Mouse (Mus musculus): ENCODE data around the gene Hoxa4. TPM values are rescaled to one million over a fixed set of nuclear protein-coding genes. Genes with fewer than 3 reads are reported as not detected.

Gene Hoxa4
- 1.6 and 1.8 TPM in 2 replicates for polyA plus RNA-seq (2016; fragmentation: Nextera tagmentation; extraction: Ambion mirVana)

DNA sequence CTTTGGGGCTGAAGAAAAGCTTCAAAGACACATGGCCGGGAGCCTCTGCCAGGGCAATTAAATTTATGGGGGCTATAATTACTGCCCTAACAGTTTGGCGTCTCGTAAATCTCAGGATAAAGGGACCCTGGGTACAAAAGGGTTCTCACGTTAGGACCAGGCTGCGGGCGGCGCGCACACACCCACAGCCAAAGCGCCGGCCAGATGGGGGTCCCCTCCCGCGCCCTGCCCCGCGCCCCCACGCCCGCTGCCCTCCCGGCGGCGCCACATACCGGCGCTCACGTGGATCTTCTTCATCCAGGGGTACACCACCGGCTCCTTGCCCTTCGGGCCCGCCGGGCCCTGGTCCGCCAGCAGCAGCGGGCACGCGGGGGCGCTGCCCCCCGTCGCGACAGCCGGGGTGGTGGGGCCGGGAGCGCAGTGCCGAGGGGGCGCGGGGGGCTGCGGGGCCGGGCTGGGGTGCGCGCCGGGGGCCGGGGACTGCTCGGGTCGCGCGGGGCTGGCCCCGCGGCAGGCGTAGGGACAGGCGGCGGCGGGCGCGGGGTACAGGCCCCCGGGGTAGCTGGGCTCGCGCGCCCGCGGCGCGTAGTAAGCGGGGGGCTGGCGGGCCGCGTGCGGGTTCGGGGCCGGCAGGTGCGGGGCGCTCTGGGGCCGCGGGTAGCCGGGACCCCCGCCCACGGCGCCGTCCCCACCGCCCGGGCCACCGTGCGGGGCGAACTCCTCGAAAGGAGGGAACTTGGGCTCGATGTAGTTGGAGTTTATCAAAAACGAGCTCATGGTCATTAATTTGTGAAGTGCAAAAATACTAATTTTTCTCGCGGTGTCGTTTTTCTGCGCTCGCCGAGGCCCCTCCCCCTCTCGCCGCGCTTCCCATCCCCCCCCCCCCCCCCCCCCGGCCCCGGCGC lies at the start of gene Hoxa4:
Gene Hoxa4 (minus strand): TSS at position 848 of the 905 bp plus-strand sequence.
- H3K4me1 ChIP-seq: peaks cover 92% of the 10 kb centered on the region
- peaks cover 82% of the 10 kb centered on the region for H3K27me3 ChIP-seq (ENCODE audit: low read depth, poor library complexity, severe bottlenecking)
- 1% methylated on average over 87 of the region's 102 CpGs for WGBS
- peak within 1 kb of the TSS; percentile 92 for H3K27ac ChIP-seq
- H3K9me3 ChIP-seq (replicated peaks): no peaks in the 10 kb centered on the region
- H3K36me3 ChIP-seq: peaks cover 34% of the 10 kb centered on the region
- H3K4me3 ChIP-seq: peak within 1 kb of the TSS; percentile 66
- peak; percentile 76 for DNase-seq (ENCODE audit: low spot score)

DNA sequence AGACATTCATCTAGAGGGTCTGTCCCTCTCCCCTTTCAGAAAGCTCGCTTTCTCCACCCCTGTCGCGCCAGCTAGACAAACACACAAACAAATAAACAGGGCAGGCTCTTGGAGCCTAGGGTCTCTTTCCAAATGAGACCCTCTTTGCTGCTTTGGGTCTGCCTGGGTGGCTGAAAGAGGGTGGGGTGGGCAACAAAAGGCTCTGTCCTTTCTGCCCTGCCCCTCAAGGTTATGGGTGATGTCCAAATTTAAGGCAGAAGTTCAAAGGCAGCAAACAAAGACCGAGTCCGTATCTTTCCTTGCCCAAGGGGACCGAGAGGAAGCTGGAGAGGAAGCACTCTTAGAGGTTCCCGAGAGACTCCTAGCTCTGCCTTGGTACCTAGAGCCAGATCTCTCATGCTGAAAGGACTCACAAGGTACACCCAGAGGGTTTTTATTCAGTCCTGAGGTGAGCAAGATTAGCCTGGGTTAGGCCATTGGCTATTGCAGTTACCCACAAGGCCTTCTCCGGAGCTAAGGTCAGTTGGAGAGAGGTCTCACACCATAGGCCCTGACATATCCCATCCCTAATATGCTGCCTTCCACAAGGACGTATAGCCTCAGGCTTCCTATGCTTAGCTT lies 49.6 kb upstream of the Hoxa4 start:
- 2% methylated on average over 9 of the region's 9 CpGs for WGBS
- H3K27me3 ChIP-seq (ENCODE audit: low read depth, poor library complexity, severe bottlenecking): peaks cover 73% of the 10 kb centered on the region

DNA sequence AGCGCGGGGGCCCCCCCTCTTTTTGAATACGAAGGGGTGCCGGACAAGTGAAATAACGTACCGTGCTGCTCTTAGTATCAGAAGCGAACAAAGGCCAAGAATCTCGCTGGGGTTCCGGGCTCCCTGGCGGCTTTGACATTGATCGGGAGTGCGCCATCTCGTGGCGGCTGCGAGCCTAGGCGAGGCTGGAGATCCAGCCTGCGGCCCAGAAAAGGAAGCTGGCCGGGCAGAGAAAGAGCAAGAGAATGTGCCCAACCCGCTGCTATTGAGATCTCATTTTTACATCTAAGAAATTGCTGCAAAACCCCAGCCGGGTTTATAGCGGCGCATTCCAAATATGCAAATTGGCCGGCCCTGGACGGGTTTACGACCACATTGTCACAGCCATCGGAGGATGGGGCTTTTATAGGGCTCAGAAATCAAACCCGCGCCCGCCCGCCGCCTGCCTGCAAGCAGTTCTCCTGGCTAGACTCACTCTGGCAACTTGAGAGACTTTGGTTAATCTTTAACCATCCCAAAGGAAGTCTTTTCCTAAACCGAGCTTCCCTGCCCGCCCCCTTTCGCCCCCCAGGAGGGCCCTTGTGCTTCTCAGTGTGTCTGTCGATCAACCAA lies 48.9 kb upstream of the Hoxa4 start, which contains the start of gene Hoxa10:
Gene Hoxa10 (minus strand): TSS at position 466 of the 612 bp plus-strand sequence.
- under 1% methylated on average over 35 of the region's 35 CpGs for WGBS
- no peaks in the 10 kb centered on the region for H3K9me3 ChIP-seq (replicated peaks)
- DNase-seq (ENCODE audit: low spot score): peak; percentile 96
- peak within 1 kb of the TSS; percentile 99 for H3K27ac ChIP-seq
- H3K4me1 ChIP-seq: peaks cover 52% of the 10 kb centered on the region
- H3K36me3 ChIP-seq: peaks cover 40% of the 10 kb centered on the region
- H3K27me3 ChIP-seq (ENCODE audit: low read depth, poor library complexity, severe bottlenecking): peaks cover 73% of the 10 kb centered on the region
- H3K4me3 ChIP-seq: peak within 1 kb of the TSS; percentile 90

More for the DNA sequence above, 49.6 kb upstream of the Hoxa4 start:
- Histone ChIP-seq H3K9me3 (replicated peaks) (no peaks in the 10 kb centered on the region), H3K36me3 (peaks cover 36% of the 10 kb centered on the region), H3K27ac (peak overlapping the region; percentile 99), H3K4me3 (peak overlapping the region; percentile 90), H3K4me1 (peaks cover 51% of the 10 kb centered on the region)
- DNase-seq (ENCODE audit: low spot score): no peak

DNA sequence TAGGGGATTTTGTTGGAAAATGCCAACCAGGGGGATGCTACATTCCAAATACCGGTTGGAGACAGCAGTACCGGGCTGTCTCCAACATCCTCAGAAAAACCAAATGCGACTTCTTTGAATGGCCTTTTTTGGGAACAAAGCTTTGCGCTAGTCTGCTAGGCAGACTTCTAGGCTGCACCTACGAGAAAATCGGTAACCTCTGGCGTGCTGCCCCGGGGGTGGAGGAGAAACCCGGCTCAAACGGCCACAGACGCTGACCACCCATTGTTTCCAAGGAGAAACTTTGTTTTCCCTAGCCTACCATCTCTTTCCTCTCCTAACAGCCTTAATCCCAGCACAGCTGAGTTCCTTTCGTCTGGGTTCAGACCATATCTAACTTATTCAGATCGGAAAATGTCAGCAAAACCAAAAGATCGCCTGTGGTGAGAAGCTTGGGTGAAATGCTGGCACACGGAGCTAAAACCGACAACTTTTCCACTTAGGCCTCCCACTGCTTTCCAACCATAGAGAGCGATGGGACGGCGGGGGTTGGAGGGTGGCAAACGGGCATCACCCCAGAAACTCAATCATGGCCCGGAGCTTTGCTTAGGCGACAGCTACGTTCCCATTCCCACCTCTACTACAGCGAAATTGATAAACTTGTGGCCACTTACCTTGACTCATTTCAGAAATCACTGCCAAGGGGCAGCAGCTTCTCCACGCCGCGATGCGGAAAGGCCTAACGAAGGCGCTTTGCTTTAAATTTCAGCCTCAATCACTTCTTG lies 48.3 kb upstream of the Hoxa4 start:
- peaks cover 72% of the 10 kb centered on the region for H3K27me3 ChIP-seq (ENCODE audit: low read depth, poor library complexity, severe bottlenecking)
- peak overlapping the region; percentile 90 for H3K4me3 ChIP-seq
- H3K9me3 ChIP-seq (replicated peaks): no peaks in the 10 kb centered on the region
- WGBS: under 1% methylated on average over 30 of the region's 30 CpGs
- peaks cover 40% of the 10 kb centered on the region for H3K36me3 ChIP-seq
- no peak for DNase-seq (ENCODE audit: low spot score)
- H3K27ac ChIP-seq: peak overlapping the region; percentile 99
- peaks cover 52% of the 10 kb centered on the region for H3K4me1 ChIP-seq

DNA sequence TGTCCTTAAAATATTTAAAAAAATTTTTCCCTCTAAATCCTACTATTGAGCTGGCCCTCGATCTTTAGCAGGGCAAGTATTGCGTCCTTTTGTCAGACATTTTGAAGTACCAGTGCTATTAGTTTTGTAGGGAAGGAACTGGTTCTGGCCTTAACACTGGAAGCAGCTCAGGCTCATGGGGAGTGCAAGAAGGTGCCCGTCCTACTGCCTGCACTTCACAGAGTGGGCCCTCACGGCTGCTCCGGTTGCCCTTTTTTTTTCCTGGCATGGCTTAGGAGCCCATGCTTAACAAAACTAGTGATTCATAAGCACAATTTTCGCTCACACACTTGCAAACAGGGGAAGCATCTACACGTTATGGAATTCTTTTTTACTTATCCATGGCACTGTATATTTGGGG lies 47.4 kb upstream of the Hoxa4 start:
- peak overlapping the region; percentile 99 for H3K27ac ChIP-seq
- H3K36me3 ChIP-seq: peaks cover 47% of the 10 kb centered on the region
- H3K9me3 ChIP-seq (replicated peaks): no peaks in the 10 kb centered on the region
- H3K4me1 ChIP-seq: peaks cover 60% of the 10 kb centered on the region
- peak overlapping the region; percentile 90 for H3K4me3 ChIP-seq
- H3K27me3 ChIP-seq (ENCODE audit: low read depth, poor library complexity, severe bottlenecking): peaks cover 80% of the 10 kb centered on the region
- DNase-seq (ENCODE audit: low spot score): no peak
- WGBS: under 1% methylated on average over 7 of the region's 7 CpGs

DNA sequence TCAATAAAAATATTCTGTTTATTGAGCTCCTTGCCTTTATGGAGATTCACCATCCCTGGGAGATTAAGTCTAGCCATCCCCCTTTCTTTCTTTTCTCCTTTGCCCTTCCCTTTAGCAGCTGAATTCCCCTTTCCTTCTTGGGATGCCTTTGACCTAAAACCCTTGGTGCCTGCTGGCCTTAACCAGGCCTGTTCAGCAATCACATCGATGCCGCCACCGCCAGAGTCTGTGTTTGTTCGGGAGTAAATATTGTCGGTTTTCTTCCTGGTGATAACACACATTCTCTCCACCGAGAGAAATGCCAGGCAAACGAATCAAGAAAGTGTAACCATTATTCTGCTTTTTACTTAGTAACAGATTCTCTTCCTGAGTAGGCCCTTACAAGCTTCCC lies 46.6 kb upstream of the Hoxa4 start:
- Histone ChIP-seq H3K27ac (peak overlapping the region; percentile 99), H3K27me3 (ENCODE audit: low read depth, poor library complexity, severe bottlenecking) (peaks cover 79% of the 10 kb centered on the region), H3K36me3 (peaks cover 47% of the 10 kb centered on the region), H3K4me1 (peaks cover 54% of the 10 kb centered on the region), H3K9me3 (replicated peaks) (no peaks in the 10 kb centered on the region), H3K4me3 (peak overlapping the region; percentile 90)
- DNase-seq (ENCODE audit: low spot score): no peak
- WGBS: 1% methylated on average over 7 of the region's 7 CpGs

DNA sequence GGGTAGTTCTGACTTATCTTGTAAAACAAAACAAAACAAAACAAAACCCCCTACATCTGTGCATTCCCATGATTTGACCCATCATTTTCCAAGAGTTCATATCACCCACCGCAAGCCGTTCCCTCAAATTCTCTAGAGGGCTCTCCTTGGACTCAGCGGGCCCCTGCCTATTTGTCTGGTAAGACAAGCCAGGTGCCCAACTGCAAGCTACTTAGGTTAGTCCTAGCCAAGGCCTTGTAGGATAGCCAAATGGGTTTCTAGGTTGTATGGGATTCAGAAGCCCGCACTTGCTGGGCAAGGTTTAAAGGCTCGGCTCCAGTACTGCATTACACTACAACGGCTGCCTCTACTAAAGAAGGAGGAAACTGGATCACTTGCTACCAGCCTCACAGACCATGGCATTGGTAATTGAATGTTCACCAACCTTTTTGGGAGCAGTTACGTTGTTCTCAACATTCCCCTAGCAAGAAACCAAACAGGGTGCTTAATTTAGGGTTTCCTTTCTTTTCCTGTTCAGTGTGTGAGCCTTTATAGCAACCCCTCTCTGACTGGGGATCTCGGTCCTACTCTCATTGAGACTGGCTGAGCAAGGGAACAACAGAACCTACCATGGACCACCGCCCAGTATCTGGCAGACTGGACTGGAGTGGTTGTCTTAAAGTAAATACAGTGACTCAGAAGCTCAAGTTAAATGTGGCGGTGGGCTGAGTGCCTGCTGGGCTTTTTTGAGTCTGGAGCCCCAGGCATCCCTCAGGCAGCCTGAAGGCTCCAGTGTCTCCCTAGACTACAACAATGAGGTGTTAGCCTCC lies 46.0 kb upstream of the Hoxa4 start:
- peak overlapping the region; percentile 99 for H3K27ac ChIP-seq
- H3K27me3 ChIP-seq (ENCODE audit: low read depth, poor library complexity, severe bottlenecking): peaks cover 73% of the 10 kb centered on the region

DNA sequence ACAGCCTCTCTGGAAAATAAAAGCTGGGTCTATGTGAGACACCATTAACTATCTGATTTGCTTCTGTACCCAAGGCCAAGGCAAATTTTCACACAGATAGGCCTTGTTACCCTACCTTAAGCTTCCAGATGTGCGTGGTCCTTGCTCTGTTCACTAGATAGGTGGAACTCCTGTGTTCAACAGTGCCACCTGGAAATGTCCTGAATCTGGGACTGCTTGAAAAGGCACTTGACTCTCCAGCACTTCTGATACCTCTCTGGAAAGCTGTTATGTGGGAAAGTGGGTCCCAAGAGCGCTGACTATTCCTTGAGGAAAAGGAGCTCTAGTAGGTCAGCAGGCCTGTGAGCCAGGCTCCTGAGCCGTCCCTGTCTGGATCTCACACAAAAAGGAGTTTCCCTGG lies 45.3 kb upstream of the Hoxa4 start:
- peaks cover 42% of the 10 kb centered on the region for H3K4me1 ChIP-seq
- WGBS: 9% methylated on average over 3 of the region's 3 CpGs
- H3K4me3 ChIP-seq: peak overlapping the region; percentile 90
- DNase-seq (ENCODE audit: low spot score): no peak
- peak overlapping the region; percentile 99 for H3K27ac ChIP-seq
- H3K9me3 ChIP-seq (replicated peaks): no peaks in the 10 kb centered on the region
- H3K36me3 ChIP-seq: peaks cover 51% of the 10 kb centered on the region
- peaks cover 67% of the 10 kb centered on the region for H3K27me3 ChIP-seq (ENCODE audit: low read depth, poor library complexity, severe bottlenecking)

More for the DNA sequence above, 46.0 kb upstream of the Hoxa4 start:
- Histone ChIP-seq H3K9me3 (replicated peaks) (no peaks in the 10 kb centered on the region), H3K4me1 (peaks cover 48% of the 10 kb centered on the region), H3K36me3 (peaks cover 47% of the 10 kb centered on the region), H3K4me3 (peak overlapping the region; percentile 90)
- 6% methylated on average over 10 of the region's 10 CpGs for WGBS
- DNase-seq (ENCODE audit: low spot score): no peak

DNA sequence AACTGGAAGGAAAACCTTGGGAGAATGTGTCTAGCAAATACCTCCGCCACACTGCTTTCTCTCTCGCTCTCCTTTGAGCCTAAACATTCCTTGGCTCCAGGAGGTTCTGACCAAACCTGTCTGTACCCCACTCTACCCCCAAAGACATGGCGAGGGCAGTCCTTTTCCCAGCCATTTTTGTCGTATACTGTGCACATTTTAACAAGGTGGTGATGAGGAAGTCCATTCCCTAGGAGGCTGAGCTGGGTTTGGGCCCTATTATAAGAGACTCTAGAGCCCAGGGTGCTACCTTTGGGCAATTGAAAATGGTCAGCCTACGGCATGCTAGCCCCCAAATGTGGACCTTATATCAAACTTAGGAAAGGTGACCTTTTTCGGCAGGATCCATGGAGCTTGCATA lies 44.3 kb upstream of the Hoxa4 start:
- H3K9me3 ChIP-seq (replicated peaks): no peaks in the 10 kb centered on the region
- H3K4me3 ChIP-seq: peak overlapping the region; percentile 90
- WGBS: 14% methylated on average over 6 of the region's 6 CpGs
- peaks cover 58% of the 10 kb centered on the region for H3K27me3 ChIP-seq (ENCODE audit: low read depth, poor library complexity, severe bottlenecking)
- peak overlapping the region; percentile 99 for H3K27ac ChIP-seq
- peaks cover 33% of the 10 kb centered on the region for H3K4me1 ChIP-seq
- peaks cover 56% of the 10 kb centered on the region for H3K36me3 ChIP-seq
- no peak for DNase-seq (ENCODE audit: low spot score)

DNA sequence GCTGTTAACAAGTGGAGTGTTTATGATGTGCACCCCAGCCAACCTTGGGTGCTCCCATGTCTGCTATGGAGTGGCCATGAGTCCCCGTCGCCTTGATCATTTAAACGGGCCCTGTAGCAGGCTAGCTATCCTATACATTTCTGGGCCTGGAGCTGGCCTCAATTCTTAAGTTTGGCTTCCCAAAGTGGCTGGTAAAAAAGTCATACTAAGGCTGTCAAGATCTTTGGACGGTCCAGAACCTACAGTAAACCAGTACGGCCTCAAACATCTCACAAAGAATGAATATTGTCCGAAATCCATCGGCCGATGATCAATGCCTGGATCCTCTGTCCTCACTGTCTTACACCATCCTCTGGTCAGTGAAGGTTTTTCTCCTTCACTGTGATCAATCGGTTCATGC lies 43.7 kb upstream of the Hoxa4 start:
- Histone ChIP-seq H3K4me1 (peaks cover 32% of the 10 kb centered on the region), H3K27me3 (ENCODE audit: low read depth, poor library complexity, severe bottlenecking) (peaks cover 56% of the 10 kb centered on the region), H3K36me3 (peaks cover 62% of the 10 kb centered on the region), H3K9me3 (replicated peaks) (no peaks in the 10 kb centered on the region), H3K27ac (peak overlapping the region; percentile 99), H3K4me3 (peak overlapping the region; percentile 90)
- no peak for DNase-seq (ENCODE audit: low spot score)
- WGBS: 22% methylated on average over 9 of the region's 9 CpGs

DNA sequence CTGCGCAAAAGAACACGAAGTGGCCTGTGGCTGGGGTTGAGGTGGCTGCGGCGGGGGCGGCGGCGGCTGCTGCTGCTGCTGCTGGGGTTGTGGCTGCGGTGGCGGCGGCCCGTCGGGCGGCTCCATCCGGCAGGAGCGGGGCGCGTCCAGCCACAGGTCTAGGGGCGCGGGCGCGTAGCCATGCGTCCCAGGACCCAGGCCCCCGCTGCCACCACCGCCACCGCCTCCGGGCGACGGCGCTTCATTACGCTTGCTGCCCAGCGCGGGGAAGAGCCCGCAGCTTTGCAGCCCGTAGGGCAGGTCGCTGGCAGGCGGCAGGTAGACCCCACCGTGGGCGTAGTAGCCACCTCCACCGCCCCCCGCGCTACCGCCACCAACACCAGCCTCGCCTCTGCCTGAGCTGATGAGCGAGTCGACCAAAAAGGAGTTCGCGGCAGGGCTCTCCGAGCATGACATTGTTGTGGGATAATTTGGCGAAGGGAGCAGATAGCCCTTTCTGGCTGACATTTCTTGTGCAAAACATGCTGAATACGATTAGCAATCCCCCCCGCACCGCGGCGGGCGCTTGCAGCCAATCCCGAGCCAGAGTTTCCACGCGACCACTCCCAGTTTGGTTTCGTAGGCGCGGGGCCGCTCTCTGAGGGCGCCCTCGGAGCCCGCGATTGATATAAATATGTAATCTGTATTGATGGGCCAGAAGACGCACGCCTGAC lies 43.0 kb upstream of the Hoxa4 start:
- DNase-seq (ENCODE audit: low spot score): peak; percentile 88
- H3K27me3 ChIP-seq (ENCODE audit: low read depth, poor library complexity, severe bottlenecking): peaks cover 56% of the 10 kb centered on the region
- H3K4me3 ChIP-seq: peak overlapping the region; percentile 90

More for the DNA sequence above, 43.0 kb upstream of the Hoxa4 start:
- WGBS: under 1% methylated on average over 68 of the region's 68 CpGs
- Histone ChIP-seq H3K9me3 (replicated peaks) (no peaks in the 10 kb centered on the region), H3K36me3 (peaks cover 69% of the 10 kb centered on the region), H3K27ac (peak overlapping the region; percentile 99), H3K4me1 (peaks cover 32% of the 10 kb centered on the region)

Measured in limb, embryonic 10.5 days (tissue).